Mouse (Mus musculus): Measurements from ENCODE around the gene Slc7a7. TPM values are rescaled to one million over a fixed set of nuclear protein-coding genes. Genes with fewer than 3 reads are reported as not detected.

Slc7a7 gene
- total RNA-seq (2014; rRNA removed) = 3.9 and 7.7 TPM in 2 replicates
- 2.4 and 2.9 TPM in 2 replicates for polyA plus RNA-seq (2015; fragmentation: Nextera tagmentation; extraction: Ambion mirVana)

DNA sequence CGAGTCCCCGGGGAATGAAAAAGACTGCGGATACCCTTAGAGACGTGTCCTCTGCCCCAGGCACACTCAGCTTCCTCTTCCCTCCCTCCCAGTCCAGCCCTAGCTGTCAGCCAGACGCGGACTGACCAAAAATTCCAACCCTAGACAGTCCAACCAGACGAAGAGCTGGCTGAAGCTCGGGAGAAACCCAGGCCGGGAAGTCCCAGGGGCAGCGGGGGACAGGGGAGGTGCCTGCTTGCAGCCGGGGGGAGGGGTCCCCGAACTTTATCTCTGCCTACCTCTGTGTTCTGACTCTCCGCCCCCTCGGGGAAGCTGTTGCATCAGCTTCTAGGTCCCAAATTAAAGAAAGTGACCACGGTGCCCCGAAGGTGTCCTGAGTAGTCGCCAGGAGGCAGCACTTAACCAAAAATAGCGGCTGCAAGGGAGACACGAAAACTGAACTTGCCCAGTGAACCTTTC, at the start of gene Slc7a7:
Slc7a7 (minus strand) TSS at position 158 of the 459 bp plus-strand sequence.
- WGBS = 9% methylated on average over 19 of the region's 19 CpGs
- DNase-seq (ENCODE audit: low spot score) (no peak), ATAC-seq (ENCODE audit: low FRiP score) (no peak)
- Histone ChIP-seq H3K9ac (replicated peaks; ENCODE audit: low read length, poor library complexity, severe bottlenecking) (no peak within 1 kb of the TSS), H3K4me1 (ENCODE audit: insufficient read depth, low read length) (no peaks in the 10 kb centered on the region), H3K4me3 (ENCODE audit: low read depth, low read length) (no peak within 1 kb of the TSS), H3K4me2 (ENCODE audit: low read depth, low read length, poor library complexity, severe bottlenecking) (no peak within 1 kb of the TSS), H3K9me3 (ENCODE audit: low read length) (no peaks in the 10 kb centered on the region), H3K36me3 (ENCODE audit: insufficient read depth, low read length) (no peaks in the 10 kb centered on the region), H3K27ac (ENCODE audit: low read depth, low read length) (no peak within 1 kb of the TSS), H3K27me3 (ENCODE audit: insufficient read depth, low read length) (0 out of 2 replicates have a peak, but pooled peaks cover 5% of the 10 kb centered on the region)
- TF ChIP-seq CTCF (IDR thresholded peaks at IDR 0.05) = peak; percentile 34

DNA sequence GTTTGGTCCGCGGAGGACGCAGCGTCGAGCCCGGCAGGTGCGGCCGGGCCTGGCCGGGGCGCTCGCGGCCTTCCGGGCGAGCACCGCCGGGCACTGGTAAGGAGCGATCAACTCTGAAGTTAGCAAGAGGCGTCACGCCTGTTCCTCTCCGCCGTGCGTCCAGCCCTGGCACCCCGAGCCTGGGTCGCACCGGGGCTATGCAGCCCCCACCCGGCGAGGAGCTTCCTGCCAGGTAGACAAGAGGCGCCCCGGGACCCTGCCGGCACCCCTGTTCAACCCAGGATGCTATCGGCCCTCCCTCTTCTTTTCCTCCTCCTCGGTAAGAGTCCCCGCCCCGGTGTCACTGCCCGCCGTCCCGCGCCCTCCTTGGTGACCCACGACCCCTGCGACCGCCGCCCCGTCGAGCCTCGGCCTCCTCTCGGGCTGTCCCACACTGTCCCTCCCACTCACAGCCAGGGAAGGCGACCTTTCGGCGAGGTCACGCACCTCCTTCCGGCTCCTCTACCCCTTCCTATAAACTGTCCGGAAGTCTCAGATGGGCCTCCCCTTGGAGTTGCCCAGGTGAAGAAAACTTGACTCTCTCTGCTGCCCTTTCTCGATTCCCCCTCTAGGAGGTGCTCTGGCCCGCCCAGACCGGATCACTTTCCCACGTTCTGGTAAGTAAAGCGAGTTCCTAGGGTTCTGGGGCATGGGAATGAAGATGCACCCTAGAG, 46.9 kb upstream of the Slc7a7 start:
- peak; percentile 59 for ATAC-seq (ENCODE audit: low FRiP score)
- no peaks in the 10 kb centered on the region for H3K9me3 ChIP-seq (ENCODE audit: low read length)
- H3K9ac ChIP-seq (replicated peaks; ENCODE audit: low read length, poor library complexity, severe bottlenecking) = peak overlapping the region; percentile 53
- peak overlapping the region; percentile 85 for H3K4me2 ChIP-seq (ENCODE audit: low read depth, low read length, poor library complexity, severe bottlenecking)
- peaks cover 18% of the 10 kb centered on the region for H3K36me3 ChIP-seq (ENCODE audit: insufficient read depth, low read length)
- under 1% methylated on average over 57 of the region's 57 CpGs for WGBS
- H3K27ac ChIP-seq (ENCODE audit: low read depth, low read length) = peak overlapping the region; percentile 3; the same call in 1 of the 2 replicates
- peak overlapping the region; percentile 50 for H3K4me3 ChIP-seq (ENCODE audit: low read depth, low read length)
- DNase-seq (ENCODE audit: low spot score) = peak; percentile 68
- peak; percentile 71 for TF ChIP-seq CTCF (IDR thresholded peaks at IDR 0.05)
- H3K4me1 ChIP-seq (ENCODE audit: insufficient read depth, low read length) = no peaks in the 10 kb centered on the region
- no peaks in the 10 kb centered on the region for H3K27me3 ChIP-seq (ENCODE audit: insufficient read depth, low read length)

DNA sequence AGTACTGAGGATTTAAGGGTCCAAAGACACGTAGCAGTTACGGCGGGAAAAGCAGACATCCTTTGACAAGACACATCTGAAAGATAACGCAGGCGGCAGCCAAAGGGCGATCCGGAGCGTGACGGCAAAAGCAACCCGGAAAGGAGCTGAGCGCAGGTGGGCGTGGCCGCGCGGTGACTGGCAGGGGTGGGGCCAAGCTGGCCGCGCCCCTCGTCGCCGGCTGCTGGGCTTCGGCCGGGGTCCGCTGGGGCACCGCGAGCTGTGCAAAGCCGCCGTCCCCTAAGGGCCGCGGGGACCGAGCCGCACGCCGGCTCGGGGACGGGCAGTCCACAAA, 46.3 kb upstream of the Slc7a7 start, which contains the start of gene Lrp10:
Lrp10 (plus strand) TSS at position 179 of the 334 bp plus-strand sequence.
- peaks cover 13% of the 10 kb centered on the region for H3K36me3 ChIP-seq (ENCODE audit: insufficient read depth, low read length)
- H3K4me1 ChIP-seq (ENCODE audit: insufficient read depth, low read length) = no peaks in the 10 kb centered on the region
- H3K9me3 ChIP-seq (ENCODE audit: low read length) = no peaks in the 10 kb centered on the region
- no peaks in the 10 kb centered on the region for H3K27me3 ChIP-seq (ENCODE audit: insufficient read depth, low read length)
- peak within 1 kb of the TSS; percentile 50 for H3K4me3 ChIP-seq (ENCODE audit: low read depth, low read length)
- peak within 1 kb of the TSS; percentile 85 for H3K4me2 ChIP-seq (ENCODE audit: low read depth, low read length, poor library complexity, severe bottlenecking)
- 0% methylated on average over 26 of the region's 35 CpGs for WGBS
- TF ChIP-seq CTCF (IDR thresholded peaks at IDR 0.05) = no peak
- H3K27ac ChIP-seq (ENCODE audit: low read depth, low read length) = peak within 1 kb of the TSS; percentile 3; the same call in 1 of the 2 replicates
- DNase-seq (ENCODE audit: low spot score) = peak; percentile 85
- ATAC-seq (ENCODE audit: low FRiP score) = peak; percentile 78
- H3K9ac ChIP-seq (replicated peaks; ENCODE audit: low read length, poor library complexity, severe bottlenecking) = peak within 1 kb of the TSS; percentile 53

DNA sequence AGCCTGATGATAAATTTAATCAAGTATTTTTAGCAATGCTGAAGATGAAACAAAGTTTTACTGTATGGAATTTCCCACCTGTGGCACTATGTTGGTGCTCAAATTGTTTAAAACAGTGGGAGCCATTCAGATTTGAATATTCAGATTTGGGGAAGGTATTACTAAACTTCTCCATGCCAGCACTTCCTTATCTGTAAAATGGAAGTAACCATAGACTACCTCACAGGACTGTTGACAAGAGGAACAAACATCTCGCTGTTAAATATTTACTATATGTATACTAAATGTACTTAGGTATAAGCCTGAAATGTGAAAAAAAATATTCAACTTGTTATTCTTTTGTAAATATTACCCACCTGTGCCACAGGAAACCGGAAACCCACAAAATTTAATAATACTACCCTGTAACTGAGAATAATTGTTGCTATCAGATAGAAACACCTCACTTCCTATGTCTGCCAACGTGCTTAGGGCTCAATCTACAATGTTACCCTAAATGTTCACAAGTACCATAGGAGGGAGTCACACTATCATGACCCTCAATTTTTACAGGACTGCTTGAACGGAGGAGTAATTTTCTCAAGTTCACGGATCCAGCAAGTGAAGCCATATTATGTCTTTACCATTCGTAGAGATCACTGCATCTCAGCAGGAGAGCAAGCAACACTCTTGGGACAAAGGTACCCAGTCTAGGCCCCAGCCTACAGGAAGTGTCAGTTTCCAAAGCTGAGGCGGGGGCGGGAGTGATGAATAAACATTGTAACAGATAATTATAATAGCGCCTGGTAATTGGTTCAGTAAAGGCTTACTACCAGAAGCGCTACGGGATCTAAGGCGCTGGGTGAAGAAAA, 45.8 kb upstream of the Slc7a7 start:
- H3K9me3 ChIP-seq (ENCODE audit: low read length) = no peaks in the 10 kb centered on the region
- no peaks in the 10 kb centered on the region for H3K27me3 ChIP-seq (ENCODE audit: insufficient read depth, low read length)
- 0 out of 2 replicates have a peak overlapping the region, but pooled peaks have one; percentile 2 for H3K27ac ChIP-seq (ENCODE audit: low read depth, low read length)
- ATAC-seq (ENCODE audit: low FRiP score) (peak; percentile 14; the same call in 1 of the 2 replicates), DNase-seq (ENCODE audit: low spot score) (no peak)
- no peaks in the 10 kb centered on the region for H3K4me1 ChIP-seq (ENCODE audit: insufficient read depth, low read length)
- 14% methylated on average over 12 of the region's 12 CpGs for WGBS
- no peak for TF ChIP-seq CTCF (IDR thresholded peaks at IDR 0.05)
- H3K4me3 ChIP-seq (ENCODE audit: low read depth, low read length) = peak overlapping the region; percentile 50
- peak overlapping the region; percentile 85 for H3K4me2 ChIP-seq (ENCODE audit: low read depth, low read length, poor library complexity, severe bottlenecking)
- H3K36me3 ChIP-seq (ENCODE audit: insufficient read depth, low read length) = peaks cover 7% of the 10 kb centered on the region; the same call in 1 of the 2 replicates
- peak overlapping the region; percentile 53 for H3K9ac ChIP-seq (replicated peaks; ENCODE audit: low read length, poor library complexity, severe bottlenecking)

DNA sequence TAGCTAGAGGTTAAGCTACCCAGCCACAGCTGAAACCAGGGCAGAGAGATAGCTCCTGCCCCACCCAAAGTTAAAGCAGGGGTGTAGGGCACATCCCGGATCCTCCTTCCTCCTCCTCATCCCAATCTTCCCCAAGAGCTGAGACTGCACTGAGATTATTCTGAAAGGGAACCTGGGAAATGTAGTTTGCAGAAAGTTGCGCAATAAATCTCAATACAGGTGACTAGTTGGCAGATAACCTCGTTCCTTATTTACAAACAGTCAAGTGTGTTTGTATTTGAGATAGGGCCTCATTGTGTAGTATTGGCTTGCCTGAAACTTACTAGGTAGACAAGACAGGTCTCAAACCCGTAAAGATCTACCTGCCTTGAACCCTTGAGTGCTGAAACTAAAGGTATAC, 44.6 kb upstream of the Slc7a7 start:
- DNase-seq (ENCODE audit: low spot score) (no peak), ATAC-seq (ENCODE audit: low FRiP score) (no peak)
- Histone ChIP-seq H3K9me3 (ENCODE audit: low read length) (no peaks in the 10 kb centered on the region), H3K4me2 (ENCODE audit: low read depth, low read length, poor library complexity, severe bottlenecking) (no peak overlapping the region), H3K9ac (replicated peaks; ENCODE audit: low read length, poor library complexity, severe bottlenecking) (no peak overlapping the region), H3K4me1 (ENCODE audit: insufficient read depth, low read length) (no peaks in the 10 kb centered on the region), H3K27ac (ENCODE audit: low read depth, low read length) (no peak overlapping the region), H3K36me3 (ENCODE audit: insufficient read depth, low read length) (no peaks in the 10 kb centered on the region), H3K4me3 (ENCODE audit: low read depth, low read length) (no peak overlapping the region), H3K27me3 (ENCODE audit: insufficient read depth, low read length) (no peaks in the 10 kb centered on the region)
- no peak for TF ChIP-seq CTCF (IDR thresholded peaks at IDR 0.05)
- WGBS = 79% methylated on average over 4 of the region's 4 CpGs
